Mouse (Mus musculus) G1E (cell line): Measurements from ENCODE around the gene Chpt1. TPM values are rescaled to one million over a fixed set of nuclear protein-coding genes. Genes with fewer than 3 reads are reported as not detected.
"Not testable (repeated sequence)": the region's sequence is repeated elsewhere in the genome, so short reads cannot be mapped to it uniquely, and the experiment has no call there.

Experiments used
- ATAC-seq: 2 replicates; pipeline ENCODE4 v1.8.0; 2016; ENCODE audit warnings: mild to moderate bottlenecking; ENCODE audit not compliant: insufficient number of reproducible peaks, poor library complexity, low FRiP score, severe bottlenecking; ENCODE audit errors: extremely low read depth
- DNase-seq: peaks from one replicate; pipeline ENCODE4 v3.0.0; 2012; ENCODE audit warnings: low spot score
- H3K27me3 ChIP-seq: 2 replicates; pipeline ENCODE4 v1.6.1; 2012; ENCODE audit warnings: mild to moderate bottlenecking, low read length, inconsistent platforms; ENCODE audit not compliant: insufficient read depth
- H3K36me3 ChIP-seq: replicated peaks from 2 replicates; pipeline ENCODE3; 2012; ENCODE audit warnings: mild to moderate bottlenecking, inconsistent platforms
- H3K4me1 ChIP-seq: 2 replicates; pipeline ENCODE4 v1.6.1; 2012; ENCODE audit warnings: low read depth, low read length, inconsistent platforms, mixed read lengths; ENCODE audit not compliant: insufficient read depth
- H3K4me3 ChIP-seq: 2 replicates; pipeline ENCODE4 v1.5.1; 2012; ENCODE audit warnings: low read depth, mild to moderate bottlenecking, inconsistent platforms, low read length, moderate library complexity, mixed read lengths
- H3K9me3 ChIP-seq: replicated peaks from 2 replicates; pipeline ENCODE4 v1.6.1; 2012; ENCODE audit warnings: inconsistent platforms
- CTCF ChIP-seq: IDR thresholded peaks from 2 replicates; pipeline ENCODE4 v1.5.1; 2012; ENCODE audit warnings: low read depth, low read length, inconsistent platforms, mixed read lengths
- GATA1 ChIP-seq: IDR thresholded peaks from 2 replicates; pipeline ENCODE4 v1.6.1; 2012; ENCODE audit warnings: borderline replicate concordance, low read length, inconsistent platforms, mixed read lengths
- GATA2 ChIP-seq: IDR thresholded peaks from 2 replicates; pipeline ENCODE4 v1.6.1; 2012; ENCODE audit warnings: low read depth, low read length, inconsistent platforms, borderline replicate concordance
- POLR2AphosphoS5 ChIP-seq: IDR thresholded peaks from 2 replicates; pipeline ENCODE4 v1.6.1; 2012; ENCODE audit warnings: low read depth, low read length, inconsistent platforms; ENCODE audit not compliant: insufficient replicate concordance
- TAL1 ChIP-seq: conservative IDR thresholded peaks from 2 replicates; pipeline ENCODE4 v1.6.1; 2012; ENCODE audit warnings: low read depth, low read length, inconsistent platforms, mixed read lengths
- polyA plus RNA-seq: library from polyadenylated mRNA; stranded (reverse); fragments of >175 nt; gene quantifications from 2 replicates; pipeline ENCODE4 v1.2.3, GENCODE M21; 2012
- total RNA-seq, 2 experiments: library from RNA; stranded (forward) in 1 of 2; stranded (reverse) in 1 of 2; fragments of 200-1000 nt in 1 of 2; fragments of >200 nt in 1 of 2; fragmentation: Nextera tagmentation in 1 of 2; gene quantifications; 2 replicates each; pipeline ENCODE4 v1.2.3; 2014 to 2017

Chpt1 gene
- total and polyA plus RNA-seq, 3 experiments = 9.3 to 40.8 (median 11.4) TPM

- Histone ChIP-seq H3K27me3 (no peaks in the 10 kb centered on the region), H3K4me3 (no peak overlapping the region), H3K9me3 (peaks cover 4% of the 10 kb centered on the region; the same call in 1 of the 2 replicates), H3K4me1 (peaks cover 37% of the 10 kb centered on the region), H3K36me3 (no peaks in the 10 kb centered on the region)
- TF ChIP-seq TAL1 = no peak
- no peak for TF ChIP-seq GATA2
- TF ChIP-seq GATA1 = no peak
- TF ChIP-seq POLR2AphosphoS5 = no peak
- no peak for TF ChIP-seq CTCF
- ATAC-seq (no peak), DNase-seq (no peak)
Measured at GRCm38 (mm10) chr10:88499993-88500392, 3.9 kb downstream of the Chpt1 start.

DNA sequence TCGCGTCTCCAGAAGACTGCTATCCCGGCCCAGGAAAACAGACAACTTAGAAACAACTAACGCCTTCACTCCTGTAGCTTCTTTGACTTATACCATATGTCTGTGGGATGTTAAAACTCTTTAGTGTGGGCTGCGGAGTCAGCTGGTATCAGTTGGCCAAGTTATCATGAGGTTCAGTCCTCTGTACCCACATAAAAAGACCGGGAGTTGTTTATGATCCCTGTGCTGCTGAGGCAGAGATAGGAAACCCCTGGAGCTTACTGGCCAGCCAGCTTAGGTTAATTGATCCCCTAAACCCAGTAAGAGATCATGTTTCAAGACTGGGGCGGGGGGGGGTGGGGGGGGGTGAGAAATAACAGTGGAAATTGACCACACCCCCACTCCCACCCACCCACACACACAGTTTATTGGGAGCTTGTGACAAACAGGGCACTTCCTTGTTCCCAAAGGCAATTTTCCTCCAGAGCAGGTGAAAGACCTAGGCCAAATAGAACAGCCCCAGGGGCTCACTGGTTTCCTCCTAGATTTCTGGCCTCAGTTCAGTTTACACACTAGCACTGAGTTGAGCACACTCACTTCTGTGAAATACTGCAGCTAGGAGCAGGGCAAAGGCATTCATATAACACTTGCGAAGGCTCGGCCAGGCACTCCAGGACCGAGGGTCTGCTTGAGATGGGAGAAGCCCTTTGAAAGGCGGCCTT lies 6.9 kb downstream of the Chpt1 start:
- DNase-seq (no peak), ATAC-seq (no peak)
- Histone ChIP-seq H3K36me3 (no peaks in the 10 kb centered on the region), H3K27me3 (no peaks in the 10 kb centered on the region), H3K9me3 (no peaks in the 10 kb centered on the region), H3K4me1 (peaks cover 29% of the 10 kb centered on the region), H3K4me3 (no peak overlapping the region)
- TF ChIP-seq CTCF (no peak), GATA2 (no peak), GATA1 (no peak), POLR2AphosphoS5 (no peak), TAL1 (no peak)

DNA sequence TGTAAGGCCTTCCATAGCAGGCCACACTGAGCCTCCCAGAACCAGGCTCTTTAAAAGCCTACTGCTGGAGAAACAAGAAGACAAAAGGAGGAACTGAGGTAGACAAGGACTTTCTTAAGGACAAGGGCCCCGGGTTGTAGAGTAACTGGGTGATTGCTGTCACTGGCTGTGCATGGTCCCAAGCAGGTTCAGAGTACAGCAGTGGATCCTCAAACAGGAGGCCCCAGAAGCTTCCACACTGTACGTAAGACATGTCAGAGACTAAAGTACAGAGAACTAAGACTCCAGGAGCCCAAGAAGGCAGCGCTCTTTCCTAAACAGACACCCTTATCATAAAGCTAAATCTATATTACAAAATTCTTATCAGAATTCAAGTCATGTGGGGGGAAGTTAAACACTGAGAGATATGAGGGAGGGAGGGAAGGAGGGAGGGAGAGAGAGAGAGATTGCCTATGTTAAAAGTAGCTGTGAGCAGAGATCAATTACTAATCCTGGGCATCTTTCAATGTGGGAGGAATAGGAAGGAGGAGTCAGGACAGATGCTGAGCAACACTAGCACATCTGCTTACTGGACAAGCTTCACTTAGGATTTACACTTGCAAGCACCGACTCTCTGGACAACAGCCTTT lies 8.8 kb downstream of the Chpt1 start:
- peak; percentile 66 for ATAC-seq
- no peak overlapping the region for H3K4me3 ChIP-seq
- H3K36me3 ChIP-seq = no peaks in the 10 kb centered on the region
- DNase-seq = no peak
- peaks cover 35% of the 10 kb centered on the region for H3K4me1 ChIP-seq
- H3K9me3 ChIP-seq = no peaks in the 10 kb centered on the region
- no peak for TF ChIP-seq TAL1
- no peak for TF ChIP-seq GATA2
- H3K27me3 ChIP-seq = no peaks in the 10 kb centered on the region

DNA sequence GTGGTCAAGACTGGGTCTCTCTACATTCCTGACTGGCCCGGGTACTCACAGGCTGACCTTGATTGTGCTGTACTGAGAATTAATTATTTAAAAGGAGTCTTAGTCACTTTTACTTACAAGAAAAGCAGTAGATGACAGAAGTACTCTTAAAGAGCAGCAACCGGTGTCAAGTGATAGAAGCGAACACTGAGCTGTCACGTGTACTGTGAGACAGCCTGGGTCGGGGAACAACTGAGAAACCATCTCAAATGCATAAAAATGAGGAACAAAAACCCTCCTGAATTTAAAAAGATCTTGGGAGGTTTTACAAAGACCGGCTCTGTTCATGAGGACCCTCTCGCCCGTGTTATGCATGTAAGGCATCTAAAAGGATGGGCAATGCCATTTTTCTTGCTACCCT lies 11.2 kb downstream of the Chpt1 start:
- DNase-seq (no peak), ATAC-seq (no peak)
- Histone ChIP-seq H3K27me3 (no peaks in the 10 kb centered on the region), H3K9me3 (no peaks in the 10 kb centered on the region), H3K4me3 (no peak overlapping the region), H3K4me1 (peaks cover 35% of the 10 kb centered on the region), H3K36me3 (no peaks in the 10 kb centered on the region)
- TF ChIP-seq GATA2 = no peak
- no peak for TF ChIP-seq GATA1
- no peak for TF ChIP-seq POLR2AphosphoS5
- no peak for TF ChIP-seq CTCF
- TF ChIP-seq TAL1 = no peak

GRCm38 (mm10) chr10:88491632-88492031 lies 12.2 kb downstream of the Chpt1 start:
- no peak overlapping the region for H3K4me3 ChIP-seq
- H3K4me1 ChIP-seq = peaks cover 30% of the 10 kb centered on the region
- TF ChIP-seq TAL1 = no peak
- no peak for TF ChIP-seq CTCF
- no peak for TF ChIP-seq POLR2AphosphoS5
- no peak for TF ChIP-seq GATA1
- ATAC-seq (peak; percentile 58; the same call in 1 of the 2 replicates), DNase-seq (no peak)
- no peaks in the 10 kb centered on the region for H3K36me3 ChIP-seq
- no peaks in the 10 kb centered on the region for H3K27me3 ChIP-seq
- H3K9me3 ChIP-seq = no peaks in the 10 kb centered on the region

GRCm38 (mm10) chr10:88488629-88489028 lies 15.2 kb downstream of the Chpt1 start:
- no peaks in the 10 kb centered on the region for H3K36me3 ChIP-seq
- H3K4me1 ChIP-seq = peaks cover 14% of the 10 kb centered on the region
- no peaks in the 10 kb centered on the region for H3K27me3 ChIP-seq
- H3K9me3 ChIP-seq = no peaks in the 10 kb centered on the region
- ATAC-seq (no peak), DNase-seq (no peak)
- TF ChIP-seq TAL1 (no peak), CTCF (no peak), GATA2 (no peak), GATA1 (no peak), POLR2AphosphoS5 (no peak)
- no peak overlapping the region for H3K4me3 ChIP-seq

GRCm38 (mm10) chr10:88482866-88483265 lies 21.0 kb downstream of the Chpt1 start:
- H3K9me3 ChIP-seq, DNase-seq, H3K27me3 ChIP-seq, ATAC-seq, H3K36me3 ChIP-seq, H3K4me3 ChIP-seq, H3K4me1 ChIP-seq: not testable (repeated sequence)
